Mouse (Mus musculus) liver, adult 2 months (tissue): Measurements from ENCODE around the gene Slc16a12.

Experiments
- CTCF ChIP-seq: fragments of 200-500 bp; IDR thresholded peaks from 2 replicates; pipeline ENCODE4 v1.5.1; 2011; ENCODE audit warnings: low read depth, low read length, control low read depth
- POLR2A ChIP-seq: fragments of 200-500 bp; IDR thresholded peaks from 2 replicates; pipeline ENCODE4 v1.6.1; 2011; ENCODE audit warnings: low read length, control low read depth; ENCODE audit not compliant: insufficient read depth; ENCODE audit errors: extremely low read depth

DNA sequence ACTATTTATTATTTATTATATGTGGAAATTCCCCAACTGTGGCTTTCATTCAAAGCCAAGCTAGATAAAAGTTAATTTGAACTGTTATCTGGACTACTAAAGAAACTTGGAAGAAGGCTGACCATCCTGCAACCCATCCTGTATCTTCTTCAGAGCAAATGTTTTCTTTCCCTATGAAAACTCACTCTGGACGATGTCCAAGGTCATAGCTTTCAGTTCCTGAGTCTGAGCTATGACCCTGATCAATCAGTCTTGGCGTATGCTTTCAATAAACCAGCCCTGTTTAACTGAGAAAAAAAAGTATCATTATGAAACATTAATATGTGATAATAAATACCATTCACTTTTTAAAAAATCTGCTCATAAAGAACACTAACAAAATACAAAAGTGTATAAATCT is 49.6 kb downstream of the Slc16a12 start:
- no peak for TF ChIP-seq CTCF
- no peak for TF ChIP-seq POLR2A
